Mouse (Mus musculus): ENCODE results near the gene Mcts2.

Gene Mcts2

GRCm38 (mm10) chr2:152686399-152686798 lies 436 bp upstream of the Mcts2 start:
- DNase-seq (ENCODE audit: extremely low read depth, low read depth, low spot score), result no peak

- DNase-seq (ENCODE audit: extremely low read depth, low read depth, low spot score), result no peak
These were observed 4.9 kb downstream of the Mcts2 start for GRCm38 (mm10) chr2:152691564-152692217.

- no peak for DNase-seq (ENCODE audit: extremely low read depth, low read depth, low spot score)
These were observed 6.4 kb downstream of the Mcts2 start for GRCm38 (mm10) chr2:152693233-152693632.

- DNase-seq (ENCODE audit: extremely low read depth, low read depth, low spot score), result no peak
These were observed 6.9 kb downstream of the Mcts2 start for GRCm38 (mm10) chr2:152693735-152694134.

- no peak for DNase-seq (ENCODE audit: extremely low read depth, low read depth, low spot score)
These were observed 7.9 kb downstream of the Mcts2 start for GRCm38 (mm10) chr2:152694708-152695107.

- DNase-seq (ENCODE audit: extremely low read depth, low read depth, low spot score), result no peak
These were observed 9.2 kb downstream of the Mcts2 start for GRCm38 (mm10) chr2:152696016-152696415.

- no peak for DNase-seq (ENCODE audit: extremely low read depth, low read depth, low spot score)
These were observed 9.8 kb downstream of the Mcts2 start for GRCm38 (mm10) chr2:152696476-152697164.

GRCm38 (mm10) chr2:152700138-152700537 lies 13.3 kb downstream of the Mcts2 start:
- no peak for DNase-seq (ENCODE audit: extremely low read depth, low read depth, low spot score)

GRCm38 (mm10) chr2:152700725-152701124 lies 13.9 kb downstream of the Mcts2 start:
- DNase-seq (ENCODE audit: extremely low read depth, low read depth, low spot score), result no peak

- no peak for DNase-seq (ENCODE audit: extremely low read depth, low read depth, low spot score)
These were observed 16.9 kb downstream of the Mcts2 start for GRCm38 (mm10) chr2:152703596-152704255.

- DNase-seq (ENCODE audit: extremely low read depth, low read depth, low spot score), result no peak
These were observed 17.4 kb downstream of the Mcts2 start for GRCm38 (mm10) chr2:152704256-152704605.

- DNase-seq (ENCODE audit: extremely low read depth, low read depth, low spot score), result no peak
These were observed 18.1 kb downstream of the Mcts2 start for GRCm38 (mm10) chr2:152704811-152705370.

- no peak for DNase-seq (ENCODE audit: extremely low read depth, low read depth, low spot score)
These were observed 19.2 kb downstream of the Mcts2 start for GRCm38 (mm10) chr2:152705993-152706571.

GRCm38 (mm10) chr2:152707186-152707585 lies 20.4 kb downstream of the Mcts2 start:
- DNase-seq (ENCODE audit: extremely low read depth, low read depth, low spot score), result no peak

GRCm38 (mm10) chr2:152707627-152708026 lies 20.8 kb downstream of the Mcts2 start:
- DNase-seq (ENCODE audit: extremely low read depth, low read depth, low spot score), result no peak

GRCm38 (mm10) chr2:152709066-152709465 lies 22.2 kb downstream of the Mcts2 start:
- no peak for DNase-seq (ENCODE audit: extremely low read depth, low read depth, low spot score)

- DNase-seq (ENCODE audit: extremely low read depth, low read depth, low spot score), result peak; percentile 73
These were observed 29.5 kb downstream of the Mcts2 start for GRCm38 (mm10) chr2:152716241-152716772.

GRCm38 (mm10) chr2:152717652-152718051 lies 30.8 kb downstream of the Mcts2 start:
- no peak for DNase-seq (ENCODE audit: extremely low read depth, low read depth, low spot score)

GRCm38 (mm10) chr2:152718076-152718475 lies 31.2 kb downstream of the Mcts2 start:
- DNase-seq (ENCODE audit: extremely low read depth, low read depth, low spot score), result no peak

- no peak for DNase-seq (ENCODE audit: extremely low read depth, low read depth, low spot score)
These were observed 37.0 kb downstream of the Mcts2 start for GRCm38 (mm10) chr2:152723651-152724331.

GRCm38 (mm10) chr2:152724332-152724723 lies 37.5 kb downstream of the Mcts2 start:
- no peak for DNase-seq (ENCODE audit: extremely low read depth, low read depth, low spot score)
